Comparison of ENCODE assay signal across 20 mouse cellular contexts in the genomic region with DNA sequence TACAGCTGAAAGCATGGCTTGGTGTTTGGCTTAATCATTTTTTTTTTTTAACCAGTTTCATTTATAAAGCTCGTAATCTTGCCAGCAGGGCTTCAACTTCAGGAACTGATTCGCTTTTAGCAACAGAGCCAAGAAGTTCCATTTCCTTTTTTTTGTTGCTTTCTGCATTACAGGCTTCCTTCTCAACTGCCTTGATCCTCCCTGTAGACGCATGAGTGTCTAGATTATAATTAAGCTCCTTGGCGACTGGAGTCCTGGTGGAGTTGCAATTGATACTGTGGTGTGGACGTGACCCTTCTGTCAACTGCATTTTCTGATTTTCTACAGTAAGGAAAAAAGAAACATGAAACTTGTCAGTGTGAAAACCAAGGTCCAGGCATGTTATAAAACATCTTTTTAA.
DNase-seq lines count a peak whose midpoint lies in the region; ATAC-seq and TF ChIP-seq lines count a peak whose summit lies in the region.
"Had no signal": no experiment of that assay in that cellular context is flagged by ENCODE, and none has a peak within 500 bp of the region (broad histone marks: within the 10 kb centered on the region; RNA-seq: fewer than 3 reads in every experiment).

No protein-coding gene starts in this region.

- no peak overlapping the region for H3K9ac ChIP-seq in embryonic facial prominence, embryonic 14.5 days (ENCODE audit: low read depth, low read length)
- H3K9ac ChIP-seq in kidney, postnatal 0 days (ENCODE audit: low read depth, low read length): no peak overlapping the region
- H3K9ac ChIP-seq: forebrain, embryonic 15.5 days; heart, embryonic 15.5 days; hindbrain, embryonic 13.5 days had no signal

- H3K4me1 ChIP-seq in embryonic facial prominence, embryonic 14.5 days (ENCODE audit: control insufficient read depth, insufficient read depth, low read length): no peaks in the 10 kb centered on the region
- H3K4me1 ChIP-seq in embryonic facial prominence, embryonic 10.5 days: no peaks in the 10 kb centered on the region
- H3K4me1 ChIP-seq in kidney, postnatal 0 days (replicated peaks; ENCODE audit: insufficient read depth, low read length): no peaks in the 10 kb centered on the region
- H3K4me1 ChIP-seq: forebrain, embryonic 15.5 days; heart, embryonic 15.5 days; hindbrain, embryonic 13.5 days had no signal

- ATAC-seq in embryonic facial prominence, embryonic 14.5 days (ENCODE audit: low read depth): no peak
- ATAC-seq in kidney, postnatal 0 days (replicated peaks; ENCODE audit: low FRiP score, low read depth): no peak
- ATAC-seq in megakaryocyte, adult 5-6 weeks (ENCODE audit: poor library complexity, severe bottlenecking): peak; percentile 70
- ATAC-seq: activated CD4-positive, CD25-positive, alpha-beta regulatory T cell, adult 4 months; forebrain, embryonic 15.5 days; Patski had no signal

- 42% methylated on average over 5 of the region's 5 CpGs for WGBS in embryonic facial prominence, embryonic 14.5 days
- WGBS in embryonic facial prominence, embryonic 10.5 days: 75% methylated on average over 5 of the region's 5 CpGs
- 27% methylated on average over 5 of the region's 5 CpGs for WGBS in kidney, postnatal 0 days

- no peak overlapping the region for H3K27ac ChIP-seq in embryonic facial prominence, embryonic 14.5 days (replicated peaks; ENCODE audit: low read depth, low read length)
- H3K27ac ChIP-seq in embryonic facial prominence, embryonic 10.5 days (replicated peaks): no peak overlapping the region
- no peak overlapping the region for H3K27ac ChIP-seq in kidney, postnatal 0 days
- H3K27ac ChIP-seq: forebrain, embryonic 15.5 days; heart, adult 2 months; heart, embryonic 15.5 days; hindbrain, embryonic 13.5 days had no signal

- H3K4me2 ChIP-seq in embryonic facial prominence, embryonic 14.5 days (ENCODE audit: low read depth, low read length): no peak overlapping the region
- no peak overlapping the region for H3K4me2 ChIP-seq in kidney, postnatal 0 days (ENCODE audit: low read length)
- H3K4me2 ChIP-seq: forebrain, embryonic 15.5 days; heart, embryonic 11.5 days; heart, embryonic 15.5 days; hindbrain, embryonic 13.5 days had no signal

- peak; percentile 37 for DNase-seq in embryonic facial prominence, embryonic 14.5 days (ENCODE audit: low spot score)
- DNase-seq in embryonic facial prominence, embryonic 10.5 days (ENCODE audit: low spot score): no peak
- peak; percentile 27 for DNase-seq in kidney, postnatal 0 days (ENCODE audit: low spot score)
- DNase-seq in kidney, postnatal 10 days: no peak
- DNase-seq in 416B (ENCODE audit: low read depth): peak; percentile 81
- DNase-seq in neural tube, embryonic 10.5 days (ENCODE audit: extremely low spot score, low spot score): no peak
- DNase-seq: adrenal gland, postnatal 14 days; cerebellum, adult 11-12 months; cerebellum, adult 9-10 months; cerebellum, postnatal 25 days; gastrocnemius, postnatal 36 days; heart, adult 2 months; heart, postnatal 4 days had no signal

- no peak for TF ChIP-seq CTCF in kidney, postnatal 0 days (IDR thresholded peaks at IDR 0.05; ENCODE audit: low read depth)

- H3K4me3 ChIP-seq in embryonic facial prominence, embryonic 14.5 days (ENCODE audit: low read depth, low read length): no peak overlapping the region
- no peak overlapping the region for H3K4me3 ChIP-seq in embryonic facial prominence, embryonic 10.5 days
- no peak overlapping the region for H3K4me3 ChIP-seq in kidney, postnatal 0 days (replicated peaks; ENCODE audit: low read depth, low read length)
- H3K4me3 ChIP-seq: forebrain, embryonic 15.5 days; heart, adult 2 months; heart, embryonic 15.5 days; hindbrain, embryonic 13.5 days had no signal

- no peaks in the 10 kb centered on the region for H3K36me3 ChIP-seq in embryonic facial prominence, embryonic 14.5 days (ENCODE audit: control insufficient read depth, insufficient read depth, low read length)
- no peaks in the 10 kb centered on the region for H3K36me3 ChIP-seq in embryonic facial prominence, embryonic 10.5 days (replicated peaks)
- no peaks in the 10 kb centered on the region for H3K36me3 ChIP-seq in kidney, postnatal 0 days (ENCODE audit: insufficient read depth, low read length)
- H3K36me3 ChIP-seq: forebrain, embryonic 15.5 days; heart, embryonic 15.5 days; hindbrain, embryonic 13.5 days had no signal

- H3K9me3 ChIP-seq in embryonic facial prominence, embryonic 14.5 days (ENCODE audit: control insufficient read depth, low read length): no peaks in the 10 kb centered on the region
- no peaks in the 10 kb centered on the region for H3K9me3 ChIP-seq in embryonic facial prominence, embryonic 10.5 days
- no peaks in the 10 kb centered on the region for H3K9me3 ChIP-seq in kidney, postnatal 0 days (replicated peaks; ENCODE audit: low read length)
- H3K9me3 ChIP-seq: forebrain, embryonic 15.5 days; heart, embryonic 15.5 days; hindbrain, embryonic 13.5 days had no signal

- H3K27me3 ChIP-seq in embryonic facial prominence, embryonic 14.5 days (replicated peaks; ENCODE audit: control insufficient read depth, insufficient read depth, low read length): no peaks in the 10 kb centered on the region
- no peaks in the 10 kb centered on the region for H3K27me3 ChIP-seq in embryonic facial prominence, embryonic 10.5 days (replicated peaks; ENCODE audit: low read depth, poor library complexity, severe bottlenecking)
- H3K27me3 ChIP-seq in kidney, postnatal 0 days (ENCODE audit: insufficient read depth, low read length): no peaks in the 10 kb centered on the region
- H3K27me3 ChIP-seq: forebrain, embryonic 15.5 days; heart, embryonic 15.5 days; hindbrain, embryonic 13.5 days; Patski had no signal

Comparison
In these comparisons a context has a peak if more than half of its experiments do, and no peak if none do; other contexts are left out.
1. DNase-seq: peak in embryonic facial prominence, embryonic 14.5 days (single experiment), kidney, postnatal 0 days (single experiment) and 416B (single experiment); none in embryonic facial prominence, embryonic 10.5 days (single experiment), kidney, postnatal 10 days (single experiment) and neural tube, embryonic 10.5 days (single experiment).